Mouse (Mus musculus) MEL (cell line): ENCODE measurements at regions not wholly inside any gene's neighbourhood (a gene's known extent, or its start where the extent isn't known, plus 50 kb on each side); places are given as distances from the start of the nearest gene placed in this dataset.

ENCODE experiments used
- DNase-seq: peaks from one replicate; pipeline ENCODE4 v3.0.0; 2011; ENCODE audit warnings: low read depth, low spot score
- H3K27ac ChIP-seq: 2 replicates; pipeline ENCODE4 v1.5.1; 2012; ENCODE audit warnings: low read depth, mild to moderate bottlenecking, control low read depth, low read length, moderate library complexity; ENCODE audit not compliant: control insufficient read depth
- H3K27me3 ChIP-seq, 2 experiments: fragments of 150-350 bp in 1 of 2; sonication (generic) in 1 of 2; 2 replicates each; pipeline ENCODE4 v1.6.1; 2012; ENCODE audit warnings: low read length in 2 of 2, mild to moderate bottlenecking in 2 of 2, improper control_type of control experiment in 1 of 2, moderate library complexity in 1 of 2; ENCODE audit not compliant: insufficient read depth in 2 of 2, control insufficient read depth in 1 of 2
- H3K36me3 ChIP-seq, 2 experiments: 2 replicates each; pipeline ENCODE4 v1.6.1; 2012 to 2014; ENCODE audit warnings: low read length in 2 of 2, improper control_type of control experiment in 1 of 2, inconsistent platforms in 1 of 2, mild to moderate bottlenecking in 1 of 2; ENCODE audit not compliant: insufficient read depth in 2 of 2, control insufficient read depth in 1 of 2
- H3K4me1 ChIP-seq, 2 experiments: fragments of 150-350 bp in 1 of 2; sonication (generic) in 1 of 2; 2 replicates each; pipeline ENCODE4 v1.6.1; 2012; ENCODE audit warnings: low read length in 2 of 2, improper control_type of control experiment in 1 of 2, mild to moderate bottlenecking in 1 of 2; ENCODE audit not compliant: insufficient read depth in 2 of 2, control insufficient read depth in 1 of 2
- H3K4me3 ChIP-seq, 2 experiments: fragments of 150-350 bp in 1 of 2; sonication (generic) in 1 of 2; 2 replicates each; pipeline ENCODE4 v1.5.1; 2012; ENCODE audit warnings: low read depth in 2 of 2, low read length in 2 of 2, mild to moderate bottlenecking in 2 of 2, moderate library complexity in 2 of 2, control low read depth in 1 of 2, improper control_type of control experiment in 1 of 2; ENCODE audit not compliant: control insufficient read depth in 1 of 2, insufficient read depth in 1 of 2
- H3K79me2 ChIP-seq: 2 replicates; pipeline ENCODE4 v1.6.1; 2012; ENCODE audit warnings: mild to moderate bottlenecking, low read length, moderate library complexity; ENCODE audit not compliant: control insufficient read depth, poor library complexity, insufficient read depth
- H3K9ac ChIP-seq: 2 replicates; pipeline ENCODE4 v1.6.1; 2012; ENCODE audit warnings: low read depth, mild to moderate bottlenecking, control low read depth, low read length, moderate library complexity; ENCODE audit not compliant: control insufficient read depth, poor library complexity, severe bottlenecking
- H3K9me3 ChIP-seq: fragments of 150-350 bp; sonication (generic); replicated peaks from 2 replicates; pipeline ENCODE4 v1.6.1; 2012; ENCODE audit warnings: mild to moderate bottlenecking, low read length, improper control_type of control experiment, moderate library complexity; ENCODE audit not compliant: insufficient read depth
- BHLHE40 ChIP-seq: IDR thresholded peaks from 2 replicates; pipeline ENCODE4 v1.6.1; 2012; ENCODE audit warnings: low read depth, mild to moderate bottlenecking, inconsistent platforms, low read length, improper control_type of control experiment, borderline replicate concordance
- CHD1 ChIP-seq: IDR thresholded peaks from 2 replicates; pipeline ENCODE4 v1.6.1; 2012; ENCODE audit warnings: low read depth, mild to moderate bottlenecking, inconsistent platforms, low read length, improper control_type of control experiment
- CTCF ChIP-seq, 3 experiments: IDR thresholded peaks in 2 of 3; conservative IDR thresholded peaks in 1 of 3; 2 replicates each; pipeline ENCODE4 v1.5.1; 2011 to 2012; ENCODE audit warnings: low read length in 3 of 3, low read depth in 2 of 3, mild to moderate bottlenecking in 2 of 3, improper control_type of control experiment in 1 of 3, inconsistent platforms in 1 of 3, mixed read lengths in 1 of 3, moderate library complexity in 1 of 3; ENCODE audit not compliant: control insufficient read depth in 1 of 3, insufficient read depth in 1 of 3, poor library complexity in 1 of 3, severe bottlenecking in 1 of 3
- E2F4 ChIP-seq: IDR thresholded peaks from 2 replicates; pipeline ENCODE4 v1.6.1; 2011; ENCODE audit warnings: low read depth, low read length, improper control_type of control experiment, borderline replicate concordance
- ELF1 ChIP-seq: IDR thresholded peaks from 2 replicates; pipeline ENCODE4 v1.6.1; 2014; ENCODE audit warnings: low read depth, mild to moderate bottlenecking, inconsistent platforms, low read length, improper control_type of control experiment, moderate library complexity
- GABPA ChIP-seq: IDR thresholded peaks from 2 replicates; pipeline ENCODE4 v1.6.1; 2012; ENCODE audit warnings: low read depth, mild to moderate bottlenecking, inconsistent platforms, low read length, improper control_type of control experiment, moderate library complexity
- HCFC1 ChIP-seq: IDR thresholded peaks from 2 replicates; pipeline ENCODE4 v1.6.1; 2012; ENCODE audit warnings: low read depth, mild to moderate bottlenecking, inconsistent platforms, low read length, improper control_type of control experiment, moderate library complexity
- JUND ChIP-seq: IDR thresholded peaks from 2 replicates; pipeline ENCODE4 v1.6.1; 2011; ENCODE audit warnings: low read depth, mild to moderate bottlenecking, improper control_type of control experiment, low read length
- KAT2A ChIP-seq: conservative IDR thresholded peaks from 2 replicates; pipeline ENCODE4 v1.6.1; 2012; ENCODE audit warnings: low read depth, low read length, improper control_type of control experiment, inconsistent platforms
- MAFK ChIP-seq: IDR thresholded peaks from 2 replicates; pipeline ENCODE4 v1.6.1; 2011; ENCODE audit warnings: low read depth, mild to moderate bottlenecking, low read length, improper control_type of control experiment, borderline replicate concordance
- MEF2A ChIP-seq: IDR thresholded peaks from 2 replicates; pipeline ENCODE4 v1.6.1; 2014; ENCODE audit warnings: low read depth, mild to moderate bottlenecking, inconsistent platforms, low read length, improper control_type of control experiment; ENCODE audit not compliant: poor library complexity, insufficient replicate concordance, severe bottlenecking; ENCODE audit errors: extremely low read depth
- NELFE ChIP-seq: IDR thresholded peaks from 2 replicates; pipeline ENCODE4 v1.6.1; 2011; ENCODE audit warnings: low read depth, low read length, improper control_type of control experiment
- NRF1 ChIP-seq: IDR thresholded peaks from 2 replicates; pipeline ENCODE4 v1.6.1; 2014; ENCODE audit warnings: low read depth, mild to moderate bottlenecking, inconsistent platforms, low read length, improper control_type of control experiment, moderate library complexity; ENCODE audit not compliant: poor library complexity, insufficient read depth, severe bottlenecking
- POLR2A ChIP-seq, 2 experiments: IDR thresholded peaks; 2 replicates each; pipeline ENCODE4 v1.6.1; 2011 to 2012; ENCODE audit warnings: low read length in 2 of 2, mild to moderate bottlenecking in 2 of 2, control low read depth in 1 of 2, improper control_type of control experiment in 1 of 2, low read depth in 1 of 2, moderate library complexity in 1 of 2; ENCODE audit not compliant: control insufficient read depth in 1 of 2, insufficient read depth in 1 of 2, poor library complexity in 1 of 2
- POLR2AphosphoS5 ChIP-seq: IDR thresholded peaks from 2 replicates; pipeline ENCODE4 v1.6.1; 2012; ENCODE audit warnings: low read depth, borderline replicate concordance, mild to moderate bottlenecking, inconsistent platforms, low read length, moderate library complexity, mixed read lengths
- RCOR1 ChIP-seq: IDR thresholded peaks from 2 replicates; pipeline ENCODE4 v1.6.1; 2012; ENCODE audit warnings: low read depth, mild to moderate bottlenecking, inconsistent platforms, low read length, improper control_type of control experiment
- SIN3A ChIP-seq: IDR thresholded peaks from 2 replicates; pipeline ENCODE4 v1.6.1; 2012; ENCODE audit warnings: low read length, improper control_type of control experiment, inconsistent platforms
- SMC3 ChIP-seq: IDR thresholded peaks from 2 replicates; pipeline ENCODE4 v1.6.1; 2011; ENCODE audit warnings: low read depth, low read length, improper control_type of control experiment
- TCF12 ChIP-seq: IDR thresholded peaks from 2 replicates; pipeline ENCODE4 v1.6.1; 2014; ENCODE audit warnings: low read depth, mild to moderate bottlenecking, inconsistent platforms, low read length, improper control_type of control experiment, moderate library complexity
- UBTF ChIP-seq: IDR thresholded peaks from 2 replicates; pipeline ENCODE4 v1.6.1; 2012; ENCODE audit warnings: low read depth, mild to moderate bottlenecking, inconsistent platforms, low read length, improper control_type of control experiment, moderate library complexity, borderline replicate concordance; ENCODE audit not compliant: insufficient read depth
- ZC3H11A ChIP-seq: IDR thresholded peaks from 2 replicates; pipeline ENCODE4 v1.6.1; 2012; ENCODE audit warnings: low read depth, mild to moderate bottlenecking, inconsistent platforms, low read length, improper control_type of control experiment
- ZKSCAN1 ChIP-seq: IDR thresholded peaks from 2 replicates; pipeline ENCODE4 v1.6.1; 2012; ENCODE audit warnings: low read depth, mild to moderate bottlenecking, inconsistent platforms, low read length, improper control_type of control experiment, moderate library complexity
- ZMIZ1 ChIP-seq: IDR thresholded peaks from 2 replicates; pipeline ENCODE4 v1.6.1; 2012; ENCODE audit warnings: low read depth, mild to moderate bottlenecking, inconsistent platforms, low read length, improper control_type of control experiment, moderate library complexity
- ZNF384 ChIP-seq: IDR thresholded peaks from 2 replicates; pipeline ENCODE4 v1.6.1; 2012; ENCODE audit warnings: low read depth, mild to moderate bottlenecking, inconsistent platforms, low read length, improper control_type of control experiment

DNA sequence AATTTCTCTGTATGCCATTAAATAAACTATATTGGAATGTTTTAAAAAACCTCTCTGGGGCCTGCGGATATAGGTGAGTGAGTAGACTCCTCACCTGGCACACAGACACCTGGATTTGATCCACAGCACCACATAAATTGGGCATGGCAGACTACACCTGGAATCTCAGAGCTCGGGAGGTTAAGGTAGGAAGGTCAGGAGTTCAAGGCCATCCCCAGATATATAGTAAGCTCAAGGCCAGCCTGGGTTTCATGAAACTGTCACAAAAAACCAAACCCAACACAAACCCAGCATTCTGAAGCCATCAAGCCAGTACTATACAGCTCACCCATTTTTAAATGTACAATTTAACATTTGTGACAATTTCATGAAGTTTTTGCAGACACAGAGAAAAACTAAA lies 266.6 kb upstream of the Cxcr4 start:
- Histone ChIP-seq H3K4me3 (no peak overlapping the region), H3K36me3 (no peaks in the 10 kb centered on the region), H3K27ac (no peak overlapping the region), H3K79me2 (no peaks in the 10 kb centered on the region), H3K27me3 (no peaks in the 10 kb centered on the region; a peak in 1 of 4 replicates), H3K9ac (no peak overlapping the region), H3K9me3 (no peaks in the 10 kb centered on the region), H3K4me1 (no peaks in the 10 kb centered on the region)
- DNase-seq = no peak
- no peak for TF ChIP-seq NRF1
- TF ChIP-seq ELF1 = no peak
- no peak for TF ChIP-seq HCFC1
- TF ChIP-seq POLR2A (IDR thresholded peaks at IDR 0.05; ENCODE audit: control insufficient read depth in 1 of 2, insufficient read depth in 1 of 2, low read depth in 1 of 2, low read length in 2 of 2, poor library complexity in 1 of 2) = no peak
- TF ChIP-seq KAT2A = no peak
- no peak for TF ChIP-seq ZKSCAN1
- TF ChIP-seq NELFE = no peak
- TF ChIP-seq CHD1 = no peak
- TF ChIP-seq BHLHE40 = no peak
- TF ChIP-seq ZC3H11A = no peak
- no peak for TF ChIP-seq POLR2AphosphoS5
- no peak for TF ChIP-seq CTCF (IDR thresholded peaks at IDR 0.05 in 2 of 3, conservative IDR thresholded peaks at IDR 0.05 in 1 of 3; ENCODE audit: control insufficient read depth in 1 of 3, insufficient read depth in 1 of 3, low read depth in 2 of 3, low read length in 3 of 3, poor library complexity in 1 of 3, severe bottlenecking in 1 of 3)
- TF ChIP-seq SIN3A = no peak
- TF ChIP-seq SMC3 = no peak
- no peak for TF ChIP-seq ZNF384
- TF ChIP-seq MAFK = no peak
- TF ChIP-seq TCF12 = no peak
- no peak for TF ChIP-seq RCOR1
- TF ChIP-seq GABPA = no peak

DNA sequence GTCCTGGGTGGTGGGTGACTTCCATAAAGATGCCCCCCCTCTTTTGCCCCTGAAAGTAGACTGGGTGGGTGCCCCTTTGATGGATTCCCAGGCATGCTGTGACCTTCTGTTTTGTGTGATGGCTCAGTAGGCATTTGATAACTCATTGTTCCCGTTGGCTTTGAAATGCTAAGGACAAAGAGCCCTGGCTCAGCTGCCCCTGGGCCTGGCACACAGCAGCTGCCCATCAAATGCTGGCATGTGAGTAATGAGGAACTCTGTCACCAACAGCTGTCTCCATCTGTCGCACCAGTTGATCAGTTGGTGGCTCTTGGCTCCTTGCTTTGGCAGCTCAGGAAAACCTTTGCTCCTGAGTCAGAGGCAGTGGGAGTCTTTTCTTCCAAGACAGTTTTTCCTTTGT lies 264.8 kb upstream of the Cxcr4 start:
- H3K36me3 ChIP-seq = no peaks in the 10 kb centered on the region
- TF ChIP-seq E2F4 = no peak
- no peak for TF ChIP-seq UBTF
- no peak for TF ChIP-seq SIN3A
- no peak for TF ChIP-seq HCFC1
- TF ChIP-seq MEF2A = no peak
- TF ChIP-seq ZKSCAN1 = no peak
- no peak for TF ChIP-seq MAFK
- TF ChIP-seq ZMIZ1 = no peak
- no peak for TF ChIP-seq POLR2AphosphoS5
- no peak for TF ChIP-seq JUND
- no peak for TF ChIP-seq CHD1
- no peak for TF ChIP-seq RCOR1
- TF ChIP-seq TCF12 = no peak
- TF ChIP-seq NRF1 = no peak
- no peak overlapping the region for H3K9ac ChIP-seq
- H3K4me3 ChIP-seq = no peak overlapping the region
- H3K9me3 ChIP-seq = no peaks in the 10 kb centered on the region
- H3K27ac ChIP-seq = no peak overlapping the region
- no peak for DNase-seq
- no peaks in the 10 kb centered on the region for H3K27me3 ChIP-seq
- H3K79me2 ChIP-seq = no peaks in the 10 kb centered on the region
- no peaks in the 10 kb centered on the region for H3K4me1 ChIP-seq
